Mouse (Mus musculus) liver, postnatal 0 days (tissue): ENCODE measurements around the gene Gm20388. TPM values are rescaled to one million over a fixed set of nuclear protein-coding genes. Genes with fewer than 3 reads are reported as not detected.

Experiments used
- ATAC-seq: fragments of 200-750 bp; cut with Nextera tagmentation; 2 replicates; pipeline ENCODE4 v1.8.0; 2017; ENCODE audit warnings: mild to moderate bottlenecking, moderate library complexity
- DNase-seq: peaks from one replicate; pipeline ENCODE4 v3.0.0-alpha.2; 2016
- H3K27ac ChIP-seq: fragments of 300-500 bp; sonication (generic); 2 replicates; pipeline ENCODE4 v1.5.1; 2014; ENCODE audit warnings: antibody characterized with exemption, moderate library complexity, mild to moderate bottlenecking, low read depth
- H3K27me3 ChIP-seq: fragments of 300-500 bp; sonication (generic); 2 replicates; pipeline ENCODE4 v1.6.1; 2014; ENCODE audit warnings: low read length, control low read depth, mixed read lengths; ENCODE audit not compliant: insufficient read depth
- H3K36me3 ChIP-seq: fragments of 300-500 bp; sonication (generic); replicated peaks from 2 replicates; pipeline ENCODE4 v1.6.1; 2014; ENCODE audit warnings: mild to moderate bottlenecking, control low read depth, low read length, moderate library complexity, mixed read lengths; ENCODE audit not compliant: insufficient read depth
- H3K4me1 ChIP-seq: fragments of 300-500 bp; sonication (generic); 2 replicates; pipeline ENCODE4 v1.6.1; 2014; ENCODE audit warnings: antibody characterized with exemption, mild to moderate bottlenecking, control low read depth; ENCODE audit not compliant: insufficient read depth
- H3K4me2 ChIP-seq: fragments of 300-500 bp; sonication (generic); 2 replicates; pipeline ENCODE4 v1.6.1; 2014; ENCODE audit warnings: low read depth, mild to moderate bottlenecking, low read length, moderate library complexity, mixed read lengths
- H3K4me3 ChIP-seq: fragments of 300-500 bp; sonication (generic); 2 replicates; pipeline ENCODE4 v1.5.1; 2014; ENCODE audit warnings: low read depth, low read length
- H3K9ac ChIP-seq: fragments of 300-500 bp; sonication (generic); replicated peaks from 2 replicates; pipeline ENCODE4 v1.6.1; 2014; ENCODE audit warnings: mild to moderate bottlenecking, moderate library complexity
- H3K9me3 ChIP-seq: fragments of 300-500 bp; sonication (generic); 2 replicates; pipeline ENCODE4 v1.6.1; 2016; ENCODE audit warnings: mild to moderate bottlenecking, control low read depth, low read length, mixed read lengths
- CTCF ChIP-seq: sonication (generic); IDR thresholded peaks from 2 replicates; pipeline ENCODE4 v1.5.1; 2016; ENCODE audit warnings: antibody characterized with exemption, low read depth
- EP300 ChIP-seq: IDR thresholded peaks from 2 replicates; pipeline ENCODE4 v1.6.1; 2016; ENCODE audit warnings: antibody characterized with exemption, low read depth, mild to moderate bottlenecking
- WGBS: fragments of 180-500 bp; shearing (Covaris S2); extraction: QIAGEN DNeasy Blood & Tissue Kit; methylation state at CpG from one replicate; pipeline ENCODE4 v1.1.7; 2014; ENCODE audit not compliant: insufficient replicate concordance; 5-methylcytosine and 5-hydroxymethylcytosine counted together
- polyA plus RNA-seq: library from polyadenylated mRNA; unstranded; fragments of >200 nt; fragmentation: Nextera tagmentation; extraction: Ambion mirVana; gene quantifications from 2 replicates; pipeline ENCODE4 v1.2.1, GENCODE M21; 2015

Gene Gm20388
- polyA plus RNA-seq, 1 experiment from 2014 or later = not detected

DNA sequence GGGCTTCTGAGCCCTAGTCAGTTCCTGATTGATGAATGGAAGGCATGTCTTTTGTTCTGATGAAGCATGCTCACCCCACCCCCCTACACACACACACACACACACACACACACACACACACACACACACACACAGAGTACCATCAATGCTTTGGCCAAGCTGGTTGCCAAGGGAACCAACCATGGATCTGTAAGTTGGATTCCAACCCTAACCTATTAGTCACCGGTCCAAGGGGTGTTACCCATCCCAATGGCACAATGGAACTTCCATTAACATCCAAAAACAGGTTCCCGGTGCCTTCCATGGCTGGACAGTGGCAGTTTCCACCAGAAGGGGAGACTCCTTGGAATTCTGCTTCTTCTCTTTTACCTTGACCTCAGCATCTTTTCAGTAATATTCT lies 3808.1 kb downstream of the Gm20388 start:
- ATAC-seq (no peak), DNase-seq (no peak)
- H3K9ac ChIP-seq = no peak overlapping the region
- no peaks in the 10 kb centered on the region for H3K36me3 ChIP-seq
- no peaks in the 10 kb centered on the region for H3K27me3 ChIP-seq
- TF ChIP-seq EP300 = no peak
- no peak for TF ChIP-seq CTCF
- 69% methylated on average over 2 of the region's 2 CpGs for WGBS
- H3K4me3 ChIP-seq = no peak overlapping the region
- H3K9me3 ChIP-seq = no peaks in the 10 kb centered on the region
- peaks cover 15% of the 10 kb centered on the region; the same call in 1 of the 2 replicates for H3K4me1 ChIP-seq
- no peak overlapping the region for H3K27ac ChIP-seq
- H3K4me2 ChIP-seq = no peak overlapping the region

DNA sequence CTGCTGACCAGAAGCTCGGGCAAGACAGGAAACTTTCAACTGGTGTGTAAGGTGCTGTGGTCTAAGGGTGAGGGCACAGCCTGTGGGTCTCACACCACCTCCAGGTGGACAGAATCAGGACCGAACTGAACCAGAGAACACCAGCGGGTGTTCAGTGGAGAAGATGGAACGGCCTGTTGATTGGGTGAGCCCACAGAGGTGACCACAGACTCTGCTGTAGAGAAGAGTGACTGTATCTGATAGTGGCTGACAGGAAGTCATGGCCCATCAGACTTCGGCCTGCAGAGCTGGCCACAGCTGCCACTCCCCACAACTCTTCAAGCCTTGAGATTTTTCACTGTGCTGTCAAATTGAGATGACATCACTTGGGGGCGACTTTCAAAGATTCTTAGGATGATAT lies 3808.6 kb downstream of the Gm20388 start:
- Histone ChIP-seq H3K9ac (no peak overlapping the region), H3K27me3 (no peaks in the 10 kb centered on the region), H3K4me3 (no peak overlapping the region), H3K4me2 (no peak overlapping the region), H3K9me3 (no peaks in the 10 kb centered on the region), H3K4me1 (peaks cover 15% of the 10 kb centered on the region; the same call in 1 of the 2 replicates), H3K27ac (no peak overlapping the region), H3K36me3 (no peaks in the 10 kb centered on the region)
- DNase-seq (no peak), ATAC-seq (no peak)
- no peak for TF ChIP-seq CTCF
- TF ChIP-seq EP300 = no peak
- 33% methylated on average over 6 of the region's 6 CpGs for WGBS

DNA sequence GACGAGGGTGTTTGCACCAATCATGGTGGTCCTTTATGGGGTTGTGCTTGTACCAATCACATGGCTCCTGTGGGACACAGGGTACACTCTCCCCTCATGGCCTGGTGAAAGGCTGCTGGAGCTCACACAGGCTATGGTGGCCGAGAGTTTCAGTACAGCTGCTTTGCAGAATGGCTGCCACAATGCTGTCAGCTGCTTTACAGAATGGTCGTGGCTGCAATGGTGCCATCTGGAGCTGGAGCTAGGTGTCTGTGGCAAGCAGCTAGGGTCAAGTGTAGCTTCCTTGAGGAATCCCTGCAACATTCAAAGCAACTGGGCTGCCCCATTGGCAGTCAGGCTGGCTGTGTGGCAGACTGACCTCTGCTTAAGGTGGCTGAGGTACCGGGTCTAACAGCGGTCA lies 3809.2 kb downstream of the Gm20388 start:
- 69% methylated on average over 5 of the region's 5 CpGs for WGBS
- Histone ChIP-seq H3K4me2 (no peak overlapping the region), H3K9me3 (no peaks in the 10 kb centered on the region), H3K9ac (no peak overlapping the region), H3K4me1 (peaks cover 15% of the 10 kb centered on the region; the same call in 1 of the 2 replicates), H3K4me3 (no peak overlapping the region), H3K36me3 (no peaks in the 10 kb centered on the region), H3K27ac (no peak overlapping the region), H3K27me3 (no peaks in the 10 kb centered on the region)
- ATAC-seq (no peak), DNase-seq (no peak)
- TF ChIP-seq CTCF (no peak), EP300 (no peak)

DNA sequence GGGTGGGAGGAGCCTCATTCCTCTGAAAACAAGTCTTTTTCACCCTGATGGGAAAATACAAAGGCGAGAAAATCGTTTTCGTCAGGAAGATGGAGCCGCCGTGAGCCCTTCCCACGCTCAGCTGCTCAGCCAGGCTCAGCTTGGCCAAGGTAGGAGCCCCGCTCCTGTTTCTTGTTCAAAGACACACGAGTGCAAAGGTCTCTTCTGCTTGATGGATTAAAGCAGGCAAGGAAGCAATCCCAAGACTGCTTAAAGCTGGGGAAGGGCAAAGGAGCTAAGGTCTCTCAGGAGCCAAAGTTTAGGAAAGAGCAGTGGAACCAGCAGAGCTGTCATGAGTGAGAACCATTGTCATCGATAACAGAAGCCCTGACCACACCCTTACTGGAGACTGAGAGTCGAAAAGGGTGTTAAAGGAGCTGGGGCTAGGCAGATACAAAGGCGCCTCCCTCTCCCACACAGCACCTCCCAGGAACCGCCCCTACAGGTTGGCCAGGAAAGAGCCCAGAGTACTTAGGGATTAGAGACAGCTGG lies 3809.9 kb downstream of the Gm20388 start:
- ATAC-seq (no peak), DNase-seq (no peak)
- Histone ChIP-seq H3K27ac (no peak overlapping the region), H3K9ac (no peak overlapping the region), H3K36me3 (no peaks in the 10 kb centered on the region), H3K9me3 (no peaks in the 10 kb centered on the region), H3K4me2 (no peak overlapping the region), H3K27me3 (no peaks in the 10 kb centered on the region), H3K4me1 (peaks cover 15% of the 10 kb centered on the region; the same call in 1 of the 2 replicates), H3K4me3 (no peak overlapping the region)
- WGBS = 29% methylated on average over 12 of the region's 12 CpGs
- no peak for TF ChIP-seq CTCF
- TF ChIP-seq EP300 = no peak

DNA sequence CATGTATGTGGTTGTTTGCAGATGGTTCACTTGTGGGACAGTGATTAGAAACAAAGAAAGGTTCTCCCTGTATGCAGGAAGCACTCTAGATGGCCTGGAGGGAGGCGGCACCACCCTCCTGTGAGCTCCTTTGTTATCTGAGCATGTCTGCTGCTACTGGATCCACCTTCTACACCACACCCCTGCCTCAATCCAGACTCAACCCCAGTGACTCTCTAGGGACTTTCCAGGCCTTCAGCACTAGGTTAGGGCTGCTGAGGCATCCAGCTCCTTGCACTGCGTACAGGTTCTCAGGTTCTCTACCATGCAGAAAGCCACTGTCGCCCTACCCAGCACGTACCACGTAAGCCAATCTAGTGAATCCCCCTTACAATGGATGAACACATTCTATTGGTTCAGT lies 3811.6 kb downstream of the Gm20388 start:
- no peak overlapping the region for H3K4me3 ChIP-seq
- no peak for ATAC-seq
- no peaks in the 10 kb centered on the region for H3K9me3 ChIP-seq
- no peak for TF ChIP-seq CTCF
- TF ChIP-seq EP300 = no peak
- 81% methylated on average over 5 of the region's 5 CpGs for WGBS
- H3K4me2 ChIP-seq = no peak overlapping the region
- peaks cover 7% of the 10 kb centered on the region; the same call in 1 of the 2 replicates for H3K4me1 ChIP-seq
- no peak overlapping the region for H3K27ac ChIP-seq
- H3K27me3 ChIP-seq = no peaks in the 10 kb centered on the region
- no peak overlapping the region for H3K9ac ChIP-seq
- no peak for DNase-seq
- H3K36me3 ChIP-seq = no peaks in the 10 kb centered on the region

DNA sequence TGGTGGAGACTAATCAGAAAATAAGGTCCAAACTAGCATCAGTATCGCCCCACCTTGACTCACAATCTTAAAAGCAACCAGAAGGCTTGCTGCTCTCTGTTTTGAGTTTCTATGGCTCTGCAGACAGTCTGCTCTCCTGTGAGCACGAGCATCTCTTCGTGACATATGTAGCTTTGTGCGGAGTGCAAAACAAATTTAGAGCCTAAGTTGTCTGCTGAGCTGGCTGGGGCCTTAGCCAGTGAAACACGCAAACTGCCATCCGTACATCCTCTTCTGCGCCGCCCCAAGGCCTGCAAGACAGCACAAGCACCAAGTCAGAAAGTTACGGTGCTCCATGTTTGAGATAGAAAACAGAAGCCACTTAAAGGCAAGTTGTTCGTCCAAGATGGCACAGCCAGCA lies 3814.1 kb downstream of the Gm20388 start:
- no peak for TF ChIP-seq EP300
- no peak for TF ChIP-seq CTCF
- H3K4me2 ChIP-seq = no peak overlapping the region
- H3K27me3 ChIP-seq = 0 out of 2 replicates have a peak, but pooled peaks cover 4% of the 10 kb centered on the region
- H3K9me3 ChIP-seq = no peaks in the 10 kb centered on the region
- H3K9ac ChIP-seq = no peak overlapping the region
- WGBS = 87% methylated on average over 10 of the region's 10 CpGs
- DNase-seq (no peak), ATAC-seq (no peak)
- H3K36me3 ChIP-seq = no peaks in the 10 kb centered on the region
- H3K27ac ChIP-seq = no peak overlapping the region
- H3K4me3 ChIP-seq = no peak overlapping the region
- H3K4me1 ChIP-seq = no peaks in the 10 kb centered on the region; the same call in 1 of the 2 replicates
